Mouse (Mus musculus) MEL (cell line): Measurements from ENCODE around the gene E2f2. TPM values are rescaled to one million over a fixed set of nuclear protein-coding genes. Genes with fewer than 3 reads are reported as not detected.
A peak's percentile ranks its signal among the peaks of the same experiment; 100 is the strongest.

Experiments used
- DNase-seq: peaks from one replicate; pipeline ENCODE4 v3.0.0; 2011; ENCODE audit warnings: low read depth, low spot score
- H3K27ac ChIP-seq: 2 replicates; pipeline ENCODE4 v1.5.1; 2012; ENCODE audit warnings: low read depth, mild to moderate bottlenecking, control low read depth, low read length, moderate library complexity; ENCODE audit not compliant: control insufficient read depth
- H3K27me3 ChIP-seq, 2 experiments: fragments of 150-350 bp in 1 of 2; sonication (generic) in 1 of 2; 2 replicates each; pipeline ENCODE4 v1.6.1; 2012; ENCODE audit warnings: low read length in 2 of 2, mild to moderate bottlenecking in 2 of 2, improper control_type of control experiment in 1 of 2, moderate library complexity in 1 of 2; ENCODE audit not compliant: insufficient read depth in 2 of 2, control insufficient read depth in 1 of 2
- H3K36me3 ChIP-seq, 2 experiments: 2 replicates each; pipeline ENCODE4 v1.6.1; 2012 to 2014; ENCODE audit warnings: low read length in 2 of 2, improper control_type of control experiment in 1 of 2, inconsistent platforms in 1 of 2, mild to moderate bottlenecking in 1 of 2; ENCODE audit not compliant: insufficient read depth in 2 of 2, control insufficient read depth in 1 of 2
- H3K4me1 ChIP-seq, 2 experiments: fragments of 150-350 bp in 1 of 2; sonication (generic) in 1 of 2; 2 replicates each; pipeline ENCODE4 v1.6.1; 2012; ENCODE audit warnings: low read length in 2 of 2, improper control_type of control experiment in 1 of 2, mild to moderate bottlenecking in 1 of 2; ENCODE audit not compliant: insufficient read depth in 2 of 2, control insufficient read depth in 1 of 2
- H3K4me3 ChIP-seq, 2 experiments: fragments of 150-350 bp in 1 of 2; sonication (generic) in 1 of 2; 2 replicates each; pipeline ENCODE4 v1.5.1; 2012; ENCODE audit warnings: low read depth in 2 of 2, low read length in 2 of 2, mild to moderate bottlenecking in 2 of 2, moderate library complexity in 2 of 2, control low read depth in 1 of 2, improper control_type of control experiment in 1 of 2; ENCODE audit not compliant: control insufficient read depth in 1 of 2, insufficient read depth in 1 of 2
- H3K79me2 ChIP-seq: 2 replicates; pipeline ENCODE4 v1.6.1; 2012; ENCODE audit warnings: mild to moderate bottlenecking, low read length, moderate library complexity; ENCODE audit not compliant: control insufficient read depth, poor library complexity, insufficient read depth
- H3K9ac ChIP-seq: 2 replicates; pipeline ENCODE4 v1.6.1; 2012; ENCODE audit warnings: low read depth, mild to moderate bottlenecking, control low read depth, low read length, moderate library complexity; ENCODE audit not compliant: control insufficient read depth, poor library complexity, severe bottlenecking
- H3K9me3 ChIP-seq: fragments of 150-350 bp; sonication (generic); replicated peaks from 2 replicates; pipeline ENCODE4 v1.6.1; 2012; ENCODE audit warnings: mild to moderate bottlenecking, low read length, improper control_type of control experiment, moderate library complexity; ENCODE audit not compliant: insufficient read depth
- BHLHE40 ChIP-seq: IDR thresholded peaks from 2 replicates; pipeline ENCODE4 v1.6.1; 2012; ENCODE audit warnings: low read depth, mild to moderate bottlenecking, inconsistent platforms, low read length, improper control_type of control experiment, borderline replicate concordance
- CHD1 ChIP-seq: IDR thresholded peaks from 2 replicates; pipeline ENCODE4 v1.6.1; 2012; ENCODE audit warnings: low read depth, mild to moderate bottlenecking, inconsistent platforms, low read length, improper control_type of control experiment
- CHD2 ChIP-seq: IDR thresholded peaks from 2 replicates; pipeline ENCODE4 v1.6.1; 2011; ENCODE audit warnings: low read length, improper control_type of control experiment
- CTCF ChIP-seq, 3 experiments: IDR thresholded peaks in 2 of 3; conservative IDR thresholded peaks in 1 of 3; 2 replicates each; pipeline ENCODE4 v1.5.1; 2011 to 2012; ENCODE audit warnings: low read length in 3 of 3, low read depth in 2 of 3, mild to moderate bottlenecking in 2 of 3, improper control_type of control experiment in 1 of 3, inconsistent platforms in 1 of 3, mixed read lengths in 1 of 3, moderate library complexity in 1 of 3; ENCODE audit not compliant: control insufficient read depth in 1 of 3, insufficient read depth in 1 of 3, poor library complexity in 1 of 3, severe bottlenecking in 1 of 3
- E2F4 ChIP-seq: IDR thresholded peaks from 2 replicates; pipeline ENCODE4 v1.6.1; 2011; ENCODE audit warnings: low read depth, low read length, improper control_type of control experiment, borderline replicate concordance
- ELF1 ChIP-seq: IDR thresholded peaks from 2 replicates; pipeline ENCODE4 v1.6.1; 2014; ENCODE audit warnings: low read depth, mild to moderate bottlenecking, inconsistent platforms, low read length, improper control_type of control experiment, moderate library complexity
- ETS1 ChIP-seq: IDR thresholded peaks from 2 replicates; pipeline ENCODE4 v1.6.1; 2012; ENCODE audit warnings: low read depth, mild to moderate bottlenecking, inconsistent platforms, low read length, improper control_type of control experiment, moderate library complexity
- GABPA ChIP-seq: IDR thresholded peaks from 2 replicates; pipeline ENCODE4 v1.6.1; 2012; ENCODE audit warnings: low read depth, mild to moderate bottlenecking, inconsistent platforms, low read length, improper control_type of control experiment, moderate library complexity
- HCFC1 ChIP-seq: IDR thresholded peaks from 2 replicates; pipeline ENCODE4 v1.6.1; 2012; ENCODE audit warnings: low read depth, mild to moderate bottlenecking, inconsistent platforms, low read length, improper control_type of control experiment, moderate library complexity
- JUND ChIP-seq: IDR thresholded peaks from 2 replicates; pipeline ENCODE4 v1.6.1; 2011; ENCODE audit warnings: low read depth, mild to moderate bottlenecking, improper control_type of control experiment, low read length
- MAFK ChIP-seq: IDR thresholded peaks from 2 replicates; pipeline ENCODE4 v1.6.1; 2011; ENCODE audit warnings: low read depth, mild to moderate bottlenecking, low read length, improper control_type of control experiment, borderline replicate concordance
- MAX ChIP-seq: IDR thresholded peaks from 2 replicates; pipeline ENCODE4 v1.6.1; 2011; ENCODE audit warnings: low read length, improper control_type of control experiment
- MAZ ChIP-seq: IDR thresholded peaks from 2 replicates; pipeline ENCODE4 v1.6.1; 2012; ENCODE audit warnings: low read depth, mild to moderate bottlenecking, inconsistent platforms, low read length, improper control_type of control experiment
- MEF2A ChIP-seq: IDR thresholded peaks from 2 replicates; pipeline ENCODE4 v1.6.1; 2014; ENCODE audit warnings: low read depth, mild to moderate bottlenecking, inconsistent platforms, low read length, improper control_type of control experiment; ENCODE audit not compliant: poor library complexity, insufficient replicate concordance, severe bottlenecking; ENCODE audit errors: extremely low read depth
- MXI1 ChIP-seq: IDR thresholded peaks from 2 replicates; pipeline ENCODE4 v1.6.1; 2011; ENCODE audit warnings: mild to moderate bottlenecking, low read depth, low read length, improper control_type of control experiment
- MYC ChIP-seq: IDR thresholded peaks from 2 replicates; pipeline ENCODE4 v1.6.1; 2011; ENCODE audit warnings: low read depth, mild to moderate bottlenecking, low read length, improper control_type of control experiment, moderate library complexity
- NELFE ChIP-seq: IDR thresholded peaks from 2 replicates; pipeline ENCODE4 v1.6.1; 2011; ENCODE audit warnings: low read depth, low read length, improper control_type of control experiment
- NRF1 ChIP-seq: IDR thresholded peaks from 2 replicates; pipeline ENCODE4 v1.6.1; 2014; ENCODE audit warnings: low read depth, mild to moderate bottlenecking, inconsistent platforms, low read length, improper control_type of control experiment, moderate library complexity; ENCODE audit not compliant: poor library complexity, insufficient read depth, severe bottlenecking
- POLR2A ChIP-seq, 2 experiments: IDR thresholded peaks; 2 replicates each; pipeline ENCODE4 v1.6.1; 2011 to 2012; ENCODE audit warnings: low read length in 2 of 2, mild to moderate bottlenecking in 2 of 2, control low read depth in 1 of 2, improper control_type of control experiment in 1 of 2, low read depth in 1 of 2, moderate library complexity in 1 of 2; ENCODE audit not compliant: control insufficient read depth in 1 of 2, insufficient read depth in 1 of 2, poor library complexity in 1 of 2
- POLR2AphosphoS2 ChIP-seq: IDR thresholded peaks from 2 replicates; pipeline ENCODE4 v1.6.1; 2011; ENCODE audit warnings: low read length, improper control_type of control experiment
- POLR2AphosphoS5 ChIP-seq: IDR thresholded peaks from 2 replicates; pipeline ENCODE4 v1.6.1; 2012; ENCODE audit warnings: low read depth, borderline replicate concordance, mild to moderate bottlenecking, inconsistent platforms, low read length, moderate library complexity, mixed read lengths
- RCOR1 ChIP-seq: IDR thresholded peaks from 2 replicates; pipeline ENCODE4 v1.6.1; 2012; ENCODE audit warnings: low read depth, mild to moderate bottlenecking, inconsistent platforms, low read length, improper control_type of control experiment
- SIN3A ChIP-seq: IDR thresholded peaks from 2 replicates; pipeline ENCODE4 v1.6.1; 2012; ENCODE audit warnings: low read length, improper control_type of control experiment, inconsistent platforms
- SMC3 ChIP-seq: IDR thresholded peaks from 2 replicates; pipeline ENCODE4 v1.6.1; 2011; ENCODE audit warnings: low read depth, low read length, improper control_type of control experiment
- TAL1 ChIP-seq: IDR thresholded peaks from 2 replicates; pipeline ENCODE4 v1.6.1; 2012; ENCODE audit warnings: mild to moderate bottlenecking, inconsistent platforms, low read length, moderate library complexity, mixed read lengths
- TBP ChIP-seq: IDR thresholded peaks from 2 replicates; pipeline ENCODE4 v1.8.0; 2011; ENCODE audit warnings: low read depth, low read length, improper control_type of control experiment
- ZKSCAN1 ChIP-seq: IDR thresholded peaks from 2 replicates; pipeline ENCODE4 v1.6.1; 2012; ENCODE audit warnings: low read depth, mild to moderate bottlenecking, inconsistent platforms, low read length, improper control_type of control experiment, moderate library complexity
- ZNF384 ChIP-seq: IDR thresholded peaks from 2 replicates; pipeline ENCODE4 v1.6.1; 2012; ENCODE audit warnings: low read depth, mild to moderate bottlenecking, inconsistent platforms, low read length, improper control_type of control experiment
- polyA plus RNA-seq, 2 experiments: library from polyadenylated mRNA; stranded (reverse) in 1 of 2; unstranded in 1 of 2; fragments of >175 nt in 1 of 2; fragments of >200 nt in 1 of 2; gene quantifications; 2 replicates each; pipeline versions ENCODE4 v1.2.1 to v1.2.4; 2012; ENCODE audit warnings: low replicate concordance in 2 of 2, low read depth in 1 of 2; ENCODE audit not compliant: insufficient read length in 2 of 2, insufficient read depth in 1 of 2, missing spikeins in 1 of 2
- total RNA-seq: library from RNA; depleted of rRNA; stranded (reverse); fragments of 300-350 nt; gene quantifications from 2 replicates; pipeline ENCODE4 v1.2.3, GENCODE M21; 2012; rRNA removed

Gene E2f2
- total RNA-seq (11.2 and 12.3 TPM in 2 replicates), polyA plus RNA-seq (10 to 100 TPM in 1 of 2 experiments, not detected in 1; 25.4 TPM)

- Histone ChIP-seq H3K79me2 (peaks cover 41% of the 10 kb centered on the region), H3K4me3 (peak within 1 kb of the TSS; percentile 76 to 92), H3K27me3 (no peaks in the 10 kb centered on the region), H3K4me1 (peaks cover 10 to 34% of the 10 kb centered on the region in 2 experiments), H3K27ac (peak within 1 kb of the TSS; percentile 99), H3K9me3 (no peaks in the 10 kb centered on the region), H3K9ac (peak within 1 kb of the TSS; percentile 99)
- DNase-seq = peak; percentile 90
- TF ChIP-seq MEF2A (no peak), ZNF384 (peak; percentile 94), POLR2A (IDR thresholded peaks at IDR 0.05; ENCODE audit: control insufficient read depth in 1 of 2, insufficient read depth in 1 of 2, low read depth in 1 of 2, low read length in 2 of 2, poor library complexity in 1 of 2) (peak in 1 of 2 experiments; percentile 41; a peak in 1 of 4 replicates), JUND (no peak), POLR2AphosphoS2 (peak; percentile 29; the same call in 1 of the 2 replicates), SIN3A (peak; percentile 74), E2F4 (peak; percentile 98), MYC (no peak), TBP (peak; percentile 72), TAL1 (no peak), BHLHE40 (no peak), MAFK (no peak), POLR2AphosphoS5 (no peak), ELF1 (0 out of 2 replicates have a peak, but pooled peaks have one; percentile 40), HCFC1 (peak; percentile 60), RCOR1 (no peak), MXI1 (no peak; the same call in none of the 2 replicates), ZKSCAN1 (no peak), CHD2 (no peak), MAX (peak; percentile 2; the same call in 1 of the 2 replicates), SMC3 (no peak), CHD1 (no peak), ETS1 (no peak; the same call in 1 of the 2 replicates), GABPA (no peak), CTCF (IDR thresholded peaks at IDR 0.05 in 2 of 3, conservative IDR thresholded peaks at IDR 0.05 in 1 of 3; ENCODE audit: control insufficient read depth in 1 of 3, insufficient read depth in 1 of 3, low read depth in 2 of 3, low read length in 3 of 3, poor library complexity in 1 of 3, severe bottlenecking in 1 of 3) (no peak), MAZ (0 out of 2 replicates have a peak, but pooled peaks have one; percentile 26), NRF1 (no peak), NELFE (0 out of 2 replicates have a peak, but pooled peaks have one; percentile 29)
- TF ChIP-seq, all 39 proteins: peak for 11
- peaks cover 0 to 28% of the 10 kb centered on the region in 2 experiments; a peak in 2 of 4 replicates for H3K36me3 ChIP-seq
These were observed at the start of gene E2f2 for GRCm38 (mm10) chr4:136172011-136172541. Gene E2f2, plus strand, starts transcription at chr4:136172394.
